Mouse (Mus musculus): ENCODE data around the gene Crlf1.

GRCm38 (mm10) chr8:70527111-70527511 is 34.2 kb downstream of the Crlf1 start:
- TF ChIP-seq CTCF (IDR thresholded peaks at IDR 0.05; ENCODE audit: extremely low read depth, insufficient read depth, insufficient read length, insufficient replicate concordance), result no peak
- no peak for TF ChIP-seq POLR2A (IDR thresholded peaks at IDR 0.05; ENCODE audit: low read depth, low read length)

Data from spleen, adult 2 months (tissue).